Mouse (Mus musculus) hindbrain, embryonic 13.5 days (tissue): ENCODE measurements around the gene Hilpda. TPM values are rescaled to one million over a fixed set of nuclear protein-coding genes. Genes with fewer than 3 reads are reported as not detected.

ENCODE experiments used
- ATAC-seq: fragments of 200-750 bp; cut with Nextera tagmentation; 2 replicates; pipeline ENCODE4 v1.8.0; 2017; ENCODE audit warnings: moderate TSS enrichment; ENCODE audit not compliant: low FRiP score
- H3K27ac ChIP-seq: fragments of 300-500 bp; sonication (generic); 2 replicates; pipeline ENCODE4 v1.5.1; 2015; ENCODE audit warnings: inconsistent platforms, mild to moderate bottlenecking, moderate library complexity
- H3K27me3 ChIP-seq: fragments of 300-500 bp; sonication (generic); 2 replicates; pipeline ENCODE4 v1.6.1; 2015; ENCODE audit warnings: mild to moderate bottlenecking, inconsistent platforms
- H3K36me3 ChIP-seq: fragments of 300-500 bp; sonication (generic); 2 replicates; pipeline ENCODE4 v1.6.1; 2015; ENCODE audit warnings: mild to moderate bottlenecking, inconsistent platforms
- H3K4me1 ChIP-seq: fragments of 300-500 bp; sonication (generic); replicated peaks from 2 replicates; pipeline ENCODE4 v1.6.1; 2015; ENCODE audit warnings: inconsistent platforms
- H3K4me2 ChIP-seq: fragments of 300-500 bp; sonication (generic); 2 replicates; pipeline ENCODE4 v1.6.1; 2015; ENCODE audit warnings: inconsistent platforms, mild to moderate bottlenecking, moderate library complexity
- H3K4me3 ChIP-seq: fragments of 300-500 bp; sonication (generic); 2 replicates; pipeline ENCODE4 v1.5.1; 2015; ENCODE audit warnings: mild to moderate bottlenecking, inconsistent platforms
- H3K9ac ChIP-seq: fragments of 300-500 bp; sonication (generic); 2 replicates; pipeline ENCODE4 v1.6.1; 2015; ENCODE audit warnings: mild to moderate bottlenecking, inconsistent platforms
- H3K9me3 ChIP-seq: fragments of 300-500 bp; sonication (generic); 2 replicates; pipeline ENCODE4 v1.6.1; 2016; ENCODE audit warnings: inconsistent platforms
- WGBS: fragments of 180-500 bp; shearing (Covaris S2); methylation state at CpG from one replicate; pipeline ENCODE4 v1.1.7; 2015; 5-methylcytosine and 5-hydroxymethylcytosine counted together
- polyA plus RNA-seq: library from polyadenylated mRNA; unstranded; fragments of >200 nt; fragmentation: Nextera tagmentation; extraction: Ambion mirVana; gene quantifications from 2 replicates; pipeline ENCODE4 v1.2.1, GENCODE M21; 2015

The Hilpda gene
- polyA plus RNA-seq, 1 experiment from 2014 or later, result 31.8 TPM

GRCm38 (mm10) chr6:29246585-29246984 is 25.7 kb upstream of the Hilpda start:
- WGBS, result 55% methylated on average over 5 of the region's 5 CpGs
- Histone ChIP-seq H3K9ac (no peak overlapping the region), H3K9me3 (no peaks in the 10 kb centered on the region), H3K36me3 (no peaks in the 10 kb centered on the region), H3K27ac (no peak overlapping the region), H3K27me3 (no peaks in the 10 kb centered on the region; the same call in none of the 2 replicates), H3K4me2 (no peak overlapping the region), H3K4me3 (no peak overlapping the region), H3K4me1 (no peaks in the 10 kb centered on the region)
- ATAC-seq, result no peak

- H3K27me3 ChIP-seq, result no peaks in the 10 kb centered on the region; the same call in none of the 2 replicates
- no peaks in the 10 kb centered on the region for H3K36me3 ChIP-seq
- WGBS, result 60% methylated on average over 4 of the region's 4 CpGs
- no peak overlapping the region for H3K4me2 ChIP-seq
- H3K4me1 ChIP-seq, result no peaks in the 10 kb centered on the region
- no peak overlapping the region for H3K27ac ChIP-seq
- no peak for ATAC-seq
- H3K9ac ChIP-seq, result no peak overlapping the region
- H3K9me3 ChIP-seq, result no peaks in the 10 kb centered on the region
- no peak overlapping the region for H3K4me3 ChIP-seq
Observed at GRCm38 (mm10) chr6:29247072-29247471, 25.2 kb upstream of the Hilpda start.

- no peaks in the 10 kb centered on the region for H3K9me3 ChIP-seq
- ATAC-seq, result no peak
- 0 out of 2 replicates have a peak, but pooled peaks cover 4% of the 10 kb centered on the region for H3K27me3 ChIP-seq
- no peak overlapping the region for H3K9ac ChIP-seq
- H3K27ac ChIP-seq, result no peak overlapping the region
- H3K4me3 ChIP-seq, result no peak overlapping the region
- WGBS, result 95% methylated on average over 1 of the region's 1 CpGs
- H3K36me3 ChIP-seq, result no peaks in the 10 kb centered on the region
- H3K4me2 ChIP-seq, result no peak overlapping the region
- peaks cover 8% of the 10 kb centered on the region for H3K4me1 ChIP-seq
Observed at GRCm38 (mm10) chr6:29259418-29259817, 12.9 kb upstream of the Hilpda start.

- Histone ChIP-seq H3K9me3 (no peaks in the 10 kb centered on the region), H3K4me3 (no peak overlapping the region), H3K27ac (no peak overlapping the region), H3K27me3 (0 out of 2 replicates have a peak, but pooled peaks cover 4% of the 10 kb centered on the region), H3K36me3 (no peaks in the 10 kb centered on the region), H3K4me2 (no peak overlapping the region), H3K9ac (no peak overlapping the region), H3K4me1 (peaks cover 8% of the 10 kb centered on the region)
- no peak for ATAC-seq
- WGBS, result 85% methylated on average over 5 of the region's 5 CpGs
Observed at GRCm38 (mm10) chr6:29261831-29262230, 10.5 kb upstream of the Hilpda start.

GRCm38 (mm10) chr6:29263650-29264455 is 8.4 kb upstream of the Hilpda start:
- Histone ChIP-seq H3K27me3 (0 out of 2 replicates have a peak, but pooled peaks cover 4% of the 10 kb centered on the region), H3K27ac (0 out of 2 replicates have a peak overlapping the region, but pooled peaks have one; percentile 44), H3K4me1 (peaks cover 8% of the 10 kb centered on the region), H3K9me3 (no peaks in the 10 kb centered on the region), H3K4me3 (no peak overlapping the region), H3K4me2 (no peak overlapping the region), H3K9ac (no peak overlapping the region), H3K36me3 (no peaks in the 10 kb centered on the region)
- ATAC-seq, result peak; percentile 49; the same call in 1 of the 2 replicates
- 44% methylated on average over 6 of the region's 6 CpGs for WGBS

- Histone ChIP-seq H3K4me2 (no peak overlapping the region), H3K36me3 (no peaks in the 10 kb centered on the region), H3K9ac (no peak overlapping the region), H3K27me3 (0 out of 2 replicates have a peak, but pooled peaks cover 4% of the 10 kb centered on the region), H3K4me1 (peaks cover 8% of the 10 kb centered on the region), H3K27ac (no peak overlapping the region), H3K4me3 (no peak overlapping the region), H3K9me3 (no peaks in the 10 kb centered on the region)
- ATAC-seq, result no peak
- WGBS, result 82% methylated on average over 3 of the region's 3 CpGs
Observed at GRCm38 (mm10) chr6:29264456-29264781, 7.9 kb upstream of the Hilpda start.

- H3K9ac ChIP-seq, result no peak overlapping the region
- 82% methylated on average over 4 of the region's 4 CpGs for whole genome bisulfite sequencing
- no peak overlapping the region for H3K4me3 ChIP-seq
- no peak for ATAC-seq
- H3K36me3 ChIP-seq, result no peaks in the 10 kb centered on the region
- H3K4me2 ChIP-seq, result no peak overlapping the region
- no peaks in the 10 kb centered on the region for H3K27me3 ChIP-seq
- H3K9me3 ChIP-seq, result no peaks in the 10 kb centered on the region
- no peak overlapping the region for H3K27ac ChIP-seq
- H3K4me1 ChIP-seq, result peaks cover 8% of the 10 kb centered on the region
Observed at GRCm38 (mm10) chr6:29266936-29267335, 5.4 kb upstream of the Hilpda start.

GRCm38 (mm10) chr6:29269006-29269668 is 3.2 kb upstream of the Hilpda start:
- no peak overlapping the region for H3K27ac ChIP-seq
- H3K4me3 ChIP-seq, result no peak overlapping the region
- H3K9me3 ChIP-seq, result no peaks in the 10 kb centered on the region
- peaks cover 15% of the 10 kb centered on the region for H3K4me1 ChIP-seq
- H3K36me3 ChIP-seq, result no peaks in the 10 kb centered on the region
- H3K27me3 ChIP-seq, result no peaks in the 10 kb centered on the region
- no peak overlapping the region for H3K4me2 ChIP-seq
- 80% methylated on average over 6 of the region's 6 CpGs for WGBS
- ATAC-seq, result no peak
- no peak overlapping the region for H3K9ac ChIP-seq

GRCm38 (mm10) chr6:29270961-29271360 is 1.3 kb upstream of the Hilpda start:
- Histone ChIP-seq H3K9ac (no peak overlapping the region), H3K27me3 (no peaks in the 10 kb centered on the region), H3K27ac (no peak overlapping the region), H3K4me1 (peaks cover 22% of the 10 kb centered on the region), H3K36me3 (peaks cover 9% of the 10 kb centered on the region; the same call in 1 of the 2 replicates), H3K4me2 (no peak overlapping the region), H3K9me3 (no peaks in the 10 kb centered on the region), H3K4me3 (no peak overlapping the region)
- ATAC-seq, result no peak
- 28% methylated on average over 8 of the region's 8 CpGs for WGBS

GRCm38 (mm10) chr6:29276746-29277145 is 4.5 kb downstream of the Hilpda start:
- no peak overlapping the region for H3K27ac ChIP-seq
- 92% methylated on average over 5 of the region's 5 CpGs for WGBS
- H3K27me3 ChIP-seq, result no peaks in the 10 kb centered on the region
- no peak overlapping the region for H3K4me3 ChIP-seq
- H3K4me1 ChIP-seq, result peaks cover 26% of the 10 kb centered on the region
- peaks cover 9% of the 10 kb centered on the region; the same call in 1 of the 2 replicates for H3K36me3 ChIP-seq
- H3K4me2 ChIP-seq, result no peak overlapping the region
- ATAC-seq, result no peak
- 0 out of 2 replicates have a peak overlapping the region, but pooled peaks have one; percentile 39 for H3K9ac ChIP-seq
- no peaks in the 10 kb centered on the region for H3K9me3 ChIP-seq

- peaks cover 9% of the 10 kb centered on the region; the same call in 1 of the 2 replicates for H3K36me3 ChIP-seq
- H3K9me3 ChIP-seq, result no peaks in the 10 kb centered on the region
- H3K4me2 ChIP-seq, result no peak overlapping the region
- no peak overlapping the region for H3K27ac ChIP-seq
- no peak overlapping the region for H3K9ac ChIP-seq
- peaks cover 16% of the 10 kb centered on the region for H3K4me1 ChIP-seq
- no peaks in the 10 kb centered on the region for H3K27me3 ChIP-seq
- no peak overlapping the region for H3K4me3 ChIP-seq
- ATAC-seq, result 0 out of 2 replicates have a peak, but pooled peaks have one; percentile 50
- 35% methylated on average over 8 of the region's 8 CpGs for WGBS
Observed at GRCm38 (mm10) chr6:29278513-29279267, 6.4 kb downstream of the Hilpda start.

GRCm38 (mm10) chr6:29279293-29279692 is 7.0 kb downstream of the Hilpda start, which contains the start of gene Fam71f2:
Gene Fam71f2 (plus strand): TSS chr6:29279593.
- no peak within 1 kb of the TSS for H3K27ac ChIP-seq
- no peak within 1 kb of the TSS for H3K4me2 ChIP-seq
- no peak for ATAC-seq
- 86% methylated on average over 8 of the region's 8 CpGs for WGBS
- H3K4me1 ChIP-seq, result peaks cover 10% of the 10 kb centered on the region
- no peaks in the 10 kb centered on the region for H3K9me3 ChIP-seq
- H3K9ac ChIP-seq, result no peak within 1 kb of the TSS
- no peaks in the 10 kb centered on the region for H3K27me3 ChIP-seq
- H3K4me3 ChIP-seq, result no peak within 1 kb of the TSS
- peaks cover 9% of the 10 kb centered on the region; the same call in 1 of the 2 replicates for H3K36me3 ChIP-seq
